Mouse (Mus musculus) embryonic facial prominence, embryonic 11.5 days (tissue): ENCODE measurements around the gene Ly6g. TPM values are rescaled to one million over a fixed set of nuclear protein-coding genes. Genes with fewer than 3 reads are reported as not detected.
A peak's percentile ranks its signal among the peaks of the same experiment; 100 is the strongest.
"Not testable (repeated sequence)": the region's sequence is repeated elsewhere in the genome, so short reads cannot be mapped to it uniquely, and the experiment has no call there.

ENCODE experiments used
- ATAC-seq: fragments of 200-750 bp; cut with Nextera tagmentation; replicated peaks from 2 replicates; pipeline ENCODE4 v1.8.0; 2017; ENCODE audit warnings: low read depth; ENCODE audit not compliant: insufficient number of reproducible peaks, low FRiP score, low TSS enrichment
- DNase-seq: peaks from one replicate; pipeline ENCODE4 v3.0.0-alpha.2; 2015; ENCODE audit warnings: low spot score
- H3K27ac ChIP-seq: fragments of 300-500 bp; sonication (generic); replicated peaks from 2 replicates; pipeline ENCODE4 v1.5.1; 2014; ENCODE audit warnings: mild to moderate bottlenecking, low read depth, low read length, control low read depth
- H3K27me3 ChIP-seq: fragments of 300-500 bp; sonication (generic); 2 replicates; pipeline ENCODE4 v1.6.1; 2014; ENCODE audit warnings: mild to moderate bottlenecking, low read length, moderate library complexity, mixed read lengths; ENCODE audit not compliant: control insufficient read depth, insufficient read depth
- H3K36me3 ChIP-seq: fragments of 300-500 bp; sonication (generic); replicated peaks from 2 replicates; pipeline ENCODE4 v1.6.1; 2014; ENCODE audit warnings: low read depth, mild to moderate bottlenecking, low read length, moderate library complexity, mixed read lengths; ENCODE audit not compliant: control insufficient read depth, insufficient read depth
- H3K4me1 ChIP-seq: fragments of 300-500 bp; sonication (generic); 2 replicates; pipeline ENCODE4 v1.6.1; 2014; ENCODE audit warnings: low read length, mixed read lengths; ENCODE audit not compliant: control insufficient read depth, insufficient read depth
- H3K4me2 ChIP-seq: fragments of 300-500 bp; sonication (generic); 2 replicates; pipeline ENCODE4 v1.6.1; 2014; ENCODE audit warnings: low read depth, mild to moderate bottlenecking, control low read depth, low read length, moderate library complexity
- H3K4me3 ChIP-seq: fragments of 300-500 bp; sonication (generic); 2 replicates; pipeline ENCODE4 v1.5.1; 2014; ENCODE audit warnings: low read depth, low read length, control low read depth
- H3K9ac ChIP-seq: fragments of 300-500 bp; sonication (generic); replicated peaks from 2 replicates; pipeline ENCODE4 v1.6.1; 2014; ENCODE audit warnings: mild to moderate bottlenecking, control low read depth, low read length
- H3K9me3 ChIP-seq: fragments of 300-500 bp; sonication (generic); replicated peaks from 2 replicates; pipeline ENCODE4 v1.6.1; 2016; ENCODE audit warnings: mild to moderate bottlenecking, low read length, inconsistent platforms, mixed read lengths; ENCODE audit not compliant: control insufficient read depth
- WGBS: fragments of 180-500 bp; shearing (Covaris S2); extraction: QIAGEN DNeasy Blood & Tissue Kit; methylation state at CpG from one replicate; pipeline ENCODE4 v1.1.7; 2014; 5-methylcytosine and 5-hydroxymethylcytosine counted together
- polyA plus RNA-seq: library from polyadenylated mRNA; unstranded; fragments of >200 nt; fragmentation: Nextera tagmentation; extraction: Ambion mirVana; gene quantifications from 2 replicates; pipeline ENCODE4 v1.2.1, GENCODE M21; 2014

Gene Ly6g
- polyA plus RNA-seq = 0.22 TPM in 1 of 2 replicates, not detected in the other

- no peak within 1 kb of the TSS for H3K4me2 ChIP-seq
- DNase-seq = no peak
- no peaks in the 10 kb centered on the region for H3K9me3 ChIP-seq
- H3K27ac ChIP-seq = no peak within 1 kb of the TSS
- no peak within 1 kb of the TSS for H3K4me3 ChIP-seq
- no peaks in the 10 kb centered on the region for H3K4me1 ChIP-seq
- H3K9ac ChIP-seq = no peak within 1 kb of the TSS
- ATAC-seq = no peak
- WGBS = 88% methylated on average over 1 of the region's 1 CpGs
- H3K36me3 ChIP-seq = no peaks in the 10 kb centered on the region
- no peaks in the 10 kb centered on the region for H3K27me3 ChIP-seq
Measured at GRCm38 (mm10) chr15:75154940-75155339, at the start of gene Ly6g. Ly6g (plus strand) TSS chr15:75155240.

DNA sequence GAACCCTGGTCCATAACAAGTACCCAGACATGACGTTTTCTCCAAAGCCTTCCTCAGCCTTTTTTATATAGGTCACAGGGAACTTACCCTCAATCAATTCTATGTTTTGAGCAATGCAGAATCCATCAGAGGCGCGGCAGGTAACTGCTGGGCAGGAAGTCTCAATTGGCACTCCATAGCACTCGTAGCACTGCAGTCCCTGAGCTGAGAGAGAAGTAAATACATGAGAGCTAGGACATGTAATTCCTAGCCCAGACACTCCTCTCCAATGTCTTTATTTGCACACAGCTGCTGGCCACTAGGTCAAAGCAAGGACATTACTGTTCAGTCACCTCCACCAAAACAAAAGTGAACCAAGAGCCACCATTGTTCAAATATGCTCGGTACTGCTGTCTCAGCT is 44.6 kb upstream of the Ly6g start:
- not testable (repeated sequence) for H3K27me3 ChIP-seq, DNase-seq, H3K36me3 ChIP-seq, ATAC-seq, H3K9ac ChIP-seq, H3K4me1 ChIP-seq, H3K9me3 ChIP-seq, H3K4me3 ChIP-seq, H3K27ac ChIP-seq, H3K4me2 ChIP-seq
- 65% methylated on average over 1 of the region's 5 CpGs for WGBS

DNA sequence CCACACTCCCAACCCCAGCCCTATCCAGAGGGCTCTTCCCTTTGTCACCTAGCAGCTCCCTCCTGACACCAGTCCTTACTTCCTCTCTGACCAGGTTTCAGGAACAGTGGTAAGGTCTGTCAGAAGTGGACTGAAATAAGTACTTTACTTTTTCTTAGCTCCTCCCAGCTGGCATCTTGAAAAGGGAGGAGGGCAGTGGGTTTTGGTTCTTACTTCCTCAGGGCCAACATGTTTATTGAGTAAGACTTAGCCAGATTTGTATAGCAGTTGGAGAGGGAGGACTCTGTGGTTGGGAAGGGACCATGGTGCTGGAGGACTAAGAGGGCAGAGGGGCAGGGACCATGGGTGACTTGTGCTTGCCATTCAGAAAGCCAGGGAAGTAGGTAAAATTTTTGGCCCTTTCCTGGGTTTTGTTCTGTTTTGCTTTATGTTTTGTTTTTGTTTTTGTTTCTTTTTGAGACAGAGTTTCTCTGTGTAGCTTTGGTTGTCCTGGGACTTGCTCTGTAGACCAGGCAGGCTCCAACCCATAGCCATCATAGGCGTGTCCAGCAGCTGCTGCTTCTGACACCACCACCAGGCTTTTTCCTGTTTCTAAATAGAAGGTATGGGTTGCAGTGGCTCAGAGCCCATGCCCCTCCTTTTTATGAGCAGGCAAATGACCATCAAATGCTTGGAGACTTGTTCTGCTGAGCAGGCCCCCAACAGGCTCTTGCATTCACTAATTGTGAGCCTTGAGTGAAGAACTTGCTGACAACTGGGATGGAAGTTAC is 43.0 kb upstream of the Ly6g start, which contains the start of gene Ly6c2:
Gene Ly6c2, minus strand, starts transcription at position 110 of the 770 bp plus-strand sequence.
- not testable (repeated sequence) for H3K27ac ChIP-seq, H3K9ac ChIP-seq, H3K27me3 ChIP-seq, H3K9me3 ChIP-seq, ATAC-seq, H3K4me1 ChIP-seq, H3K4me2 ChIP-seq, DNase-seq, H3K36me3 ChIP-seq, H3K4me3 ChIP-seq
- no CpG with 5 or more reads among the region's 1 CpGs for WGBS

GRCm38 (mm10) chr15:75116525-75116924 is 38.5 kb upstream of the Ly6g start:
- WGBS = 87% methylated on average over 2 of the region's 2 CpGs
- no peak for ATAC-seq
- H3K36me3 ChIP-seq = no peaks in the 10 kb centered on the region
- H3K27ac ChIP-seq = no peak overlapping the region
- H3K9me3 ChIP-seq = no peaks in the 10 kb centered on the region
- no peak overlapping the region for H3K4me2 ChIP-seq
- H3K27me3 ChIP-seq = no peaks in the 10 kb centered on the region
- DNase-seq = no peak
- no peak overlapping the region for H3K4me3 ChIP-seq
- H3K9ac ChIP-seq = no peak overlapping the region
- H3K4me1 ChIP-seq = no peaks in the 10 kb centered on the region

DNA sequence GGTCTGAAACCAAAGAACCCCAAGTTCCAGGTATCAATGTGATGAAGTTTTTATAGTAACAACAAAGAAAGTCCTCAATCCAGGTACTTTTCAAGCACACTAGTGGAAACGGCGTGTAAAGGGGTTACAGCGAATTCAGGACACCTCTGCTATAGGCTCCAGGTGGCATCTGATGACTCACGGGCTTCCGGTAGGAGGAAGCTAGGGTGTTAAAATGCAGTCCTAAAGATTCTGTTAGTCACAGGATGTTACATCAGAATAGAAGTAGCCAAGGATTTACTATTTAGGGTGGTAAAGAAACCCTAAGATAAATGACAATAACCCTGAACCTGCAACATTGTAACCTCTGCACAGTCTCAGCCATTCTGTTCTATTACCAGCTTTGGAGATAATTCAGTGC is 37.6 kb upstream of the Ly6g start:
- not testable (repeated sequence) for H3K27me3 ChIP-seq, H3K4me1 ChIP-seq, H3K27ac ChIP-seq, H3K4me3 ChIP-seq, H3K9me3 ChIP-seq, H3K4me2 ChIP-seq, H3K36me3 ChIP-seq, ATAC-seq, DNase-seq, H3K9ac ChIP-seq
- WGBS = 93% methylated on average over 5 of the region's 5 CpGs

- WGBS = 17% methylated on average over 5 of the region's 7 CpGs
- not testable (repeated sequence) for H3K4me3 ChIP-seq, H3K4me1 ChIP-seq, H3K9ac ChIP-seq, H3K36me3 ChIP-seq, H3K9me3 ChIP-seq, H3K4me2 ChIP-seq, H3K27me3 ChIP-seq, H3K27ac ChIP-seq, ATAC-seq
- peak; percentile 57 for DNase-seq
Measured at GRCm38 (mm10) chr15:75118742-75119141, 36.3 kb upstream of the Ly6g start.

DNA sequence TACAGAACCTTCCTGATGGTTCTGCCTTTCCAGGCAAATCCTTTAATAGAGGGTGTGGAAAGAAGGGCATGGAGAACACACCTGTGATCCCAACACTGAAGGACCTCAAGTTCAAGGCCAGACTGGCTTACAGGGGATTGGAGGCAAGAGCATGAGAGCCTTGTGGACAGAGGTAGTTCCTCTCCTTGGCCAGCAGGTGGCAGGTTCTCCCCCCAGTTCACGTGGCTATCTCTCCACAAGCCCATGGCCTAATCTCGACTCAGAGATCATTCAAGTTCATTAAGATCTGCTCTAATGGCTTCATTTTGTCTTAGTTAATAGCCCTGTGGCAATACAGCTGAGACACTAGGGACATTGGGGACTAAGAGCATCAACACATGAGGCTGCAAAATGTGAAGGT is 35.0 kb upstream of the Ly6g start:
- Histone ChIP-seq H3K27ac (no peak overlapping the region), H3K36me3 (no peaks in the 10 kb centered on the region), H3K9ac (no peak overlapping the region), H3K4me1 (no peaks in the 10 kb centered on the region), H3K27me3 (no peaks in the 10 kb centered on the region), H3K4me3 (no peak overlapping the region), H3K9me3 (no peaks in the 10 kb centered on the region), H3K4me2 (no peak overlapping the region)
- WGBS = 21% methylated on average over 2 of the region's 2 CpGs
- DNase-seq (peak; percentile 46), ATAC-seq (no peak)

DNA sequence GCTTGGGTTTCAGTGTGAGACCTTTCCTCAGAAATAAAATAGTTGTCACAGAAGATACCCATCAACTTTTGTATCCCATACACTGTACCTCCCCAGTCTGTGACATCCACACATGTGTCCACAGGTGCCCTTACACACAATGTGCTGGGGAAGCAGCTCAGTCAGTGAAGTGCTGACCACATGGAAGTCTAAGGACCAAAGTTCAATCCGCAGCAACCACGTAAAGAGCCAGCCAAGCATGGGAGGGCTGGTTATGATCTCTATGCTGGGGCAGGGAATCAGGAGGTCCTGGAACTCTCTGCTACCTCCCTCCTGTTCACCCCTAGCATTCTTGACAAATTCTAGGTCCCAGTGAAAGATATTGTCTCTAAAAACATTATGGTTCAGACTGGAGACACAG is 22.7 kb upstream of the Ly6g start:
- not testable (repeated sequence) for H3K27ac ChIP-seq, H3K4me2 ChIP-seq, H3K4me3 ChIP-seq, H3K27me3 ChIP-seq, DNase-seq, H3K9me3 ChIP-seq, H3K9ac ChIP-seq, H3K36me3 ChIP-seq, H3K4me1 ChIP-seq, ATAC-seq
- 83% methylated on average over 2 of the region's 2 CpGs for WGBS
